Mouse (Mus musculus) heart, adult 11 months (tissue): ENCODE measurements at regions not wholly inside any gene's neighbourhood (a gene's known extent, or its start where the extent isn't known, plus 50 kb on each side); places are given as distances from the start of the nearest gene placed in this dataset.

Experiments used
- DNase-seq: peaks from one replicate; pipeline ENCODE4 v3.0.0; 2022

GRCm38 (mm10) chr1:167163486-167163885 is 121.6 kb downstream of the Uck2 start:
- DNase-seq, result peak; percentile 88

GRCm38 (mm10) chr1:167162495-167162894 is 122.6 kb downstream of the Uck2 start:
- peak; percentile 74 for DNase-seq

- DNase-seq, result peak; percentile 18
Measured at GRCm38 (mm10) chr1:167159536-167159935, 125.6 kb downstream of the Uck2 start.

GRCm38 (mm10) chr1:167152442-167152841 is 132.7 kb downstream of the Uck2 start:
- peak; percentile 58 for DNase-seq

GRCm38 (mm10) chr1:167144335-167144734 is 140.8 kb downstream of the Uck2 start:
- peak; percentile 4 for DNase-seq

- peak; percentile 34 for DNase-seq
Measured at GRCm38 (mm10) chr1:167143797-167144196, 141.3 kb downstream of the Uck2 start.
